Mouse (Mus musculus) thymus, adult 2 months (tissue): ENCODE measurements around the gene Apobec3.

Experiments used
- CTCF ChIP-seq: fragments of 200-500 bp; IDR thresholded peaks from 2 replicates; pipeline ENCODE4 v1.5.1; 2012; ENCODE audit warnings: mild to moderate bottlenecking, control low read depth, low read length, moderate library complexity, borderline replicate concordance; ENCODE audit not compliant: control insufficient read depth, poor library complexity, insufficient read depth; ENCODE audit errors: extremely low read depth
- POLR2A ChIP-seq: fragments of 200-500 bp; IDR thresholded peaks from 2 replicates; pipeline ENCODE4 v1.6.1; 2012; ENCODE audit warnings: mild to moderate bottlenecking, low read length, control low read depth, moderate library complexity; ENCODE audit not compliant: control insufficient read depth, poor library complexity, insufficient read depth; ENCODE audit errors: extremely low read depth

DNA sequence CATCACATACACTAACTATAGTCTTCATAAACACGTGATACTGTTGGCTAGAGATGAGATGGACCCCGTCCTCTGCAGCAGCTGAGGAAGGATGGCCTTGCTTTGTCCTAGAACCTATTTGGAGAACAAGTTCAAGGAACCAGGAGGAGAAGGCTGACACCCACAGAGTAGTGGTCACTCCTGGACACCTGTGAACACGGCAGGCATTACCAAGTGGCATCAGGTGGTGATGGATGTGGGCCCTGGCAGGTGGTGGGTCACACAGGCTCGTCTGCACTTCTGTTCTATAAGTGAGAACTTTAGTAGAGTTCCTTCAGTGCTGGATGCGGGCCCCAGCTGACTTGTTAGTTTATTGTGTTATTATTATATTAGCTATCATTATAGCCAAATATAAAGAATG, 6.6 kb upstream of the Apobec3 start:
- TF ChIP-seq POLR2A = no peak
- no peak for TF ChIP-seq CTCF
